Mouse (Mus musculus) liver, postnatal 0 days (tissue): ENCODE measurements around the gene Spata20. TPM values are rescaled to one million over a fixed set of nuclear protein-coding genes. Genes with fewer than 3 reads are reported as not detected.

Experiments
- ATAC-seq: fragments of 200-750 bp; cut with Nextera tagmentation; 2 replicates; pipeline ENCODE4 v1.8.0; 2017; ENCODE audit warnings: mild to moderate bottlenecking, moderate library complexity
- DNase-seq: peaks from one replicate; pipeline ENCODE4 v3.0.0-alpha.2; 2016
- H3K27ac ChIP-seq: fragments of 300-500 bp; sonication (generic); 2 replicates; pipeline ENCODE4 v1.5.1; 2014; ENCODE audit warnings: antibody characterized with exemption, moderate library complexity, mild to moderate bottlenecking, low read depth
- H3K27me3 ChIP-seq: fragments of 300-500 bp; sonication (generic); 2 replicates; pipeline ENCODE4 v1.6.1; 2014; ENCODE audit warnings: low read length, control low read depth, mixed read lengths; ENCODE audit not compliant: insufficient read depth
- H3K36me3 ChIP-seq: fragments of 300-500 bp; sonication (generic); replicated peaks from 2 replicates; pipeline ENCODE4 v1.6.1; 2014; ENCODE audit warnings: mild to moderate bottlenecking, control low read depth, low read length, moderate library complexity, mixed read lengths; ENCODE audit not compliant: insufficient read depth
- H3K4me1 ChIP-seq: fragments of 300-500 bp; sonication (generic); 2 replicates; pipeline ENCODE4 v1.6.1; 2014; ENCODE audit warnings: antibody characterized with exemption, mild to moderate bottlenecking, control low read depth; ENCODE audit not compliant: insufficient read depth
- H3K4me2 ChIP-seq: fragments of 300-500 bp; sonication (generic); 2 replicates; pipeline ENCODE4 v1.6.1; 2014; ENCODE audit warnings: low read depth, mild to moderate bottlenecking, low read length, moderate library complexity, mixed read lengths
- H3K4me3 ChIP-seq: fragments of 300-500 bp; sonication (generic); 2 replicates; pipeline ENCODE4 v1.5.1; 2014; ENCODE audit warnings: low read depth, low read length
- H3K9ac ChIP-seq: fragments of 300-500 bp; sonication (generic); replicated peaks from 2 replicates; pipeline ENCODE4 v1.6.1; 2014; ENCODE audit warnings: mild to moderate bottlenecking, moderate library complexity
- H3K9me3 ChIP-seq: fragments of 300-500 bp; sonication (generic); 2 replicates; pipeline ENCODE4 v1.6.1; 2016; ENCODE audit warnings: mild to moderate bottlenecking, control low read depth, low read length, mixed read lengths
- CTCF ChIP-seq: sonication (generic); IDR thresholded peaks from 2 replicates; pipeline ENCODE4 v1.5.1; 2016; ENCODE audit warnings: antibody characterized with exemption, low read depth
- EP300 ChIP-seq: IDR thresholded peaks from 2 replicates; pipeline ENCODE4 v1.6.1; 2016; ENCODE audit warnings: antibody characterized with exemption, low read depth, mild to moderate bottlenecking
- WGBS: fragments of 180-500 bp; shearing (Covaris S2); extraction: QIAGEN DNeasy Blood & Tissue Kit; methylation state at CpG from one replicate; pipeline ENCODE4 v1.1.7; 2014; ENCODE audit not compliant: insufficient replicate concordance; 5-methylcytosine and 5-hydroxymethylcytosine counted together
- polyA plus RNA-seq: library from polyadenylated mRNA; unstranded; fragments of >200 nt; fragmentation: Nextera tagmentation; extraction: Ambion mirVana; gene quantifications from 2 replicates; pipeline ENCODE4 v1.2.1, GENCODE M21; 2015

The Spata20 gene
- polyA plus RNA-seq, 1 experiment from 2014 or later = not detected

- ATAC-seq = no peak
Observed at GRCm38 (mm10) chr11:94471740-94472584, 14.0 kb downstream of the Spata20 start.

GRCm38 (mm10) chr11:94470391-94470790, 15.6 kb downstream of the Spata20 start:
- ATAC-seq (no peak), DNase-seq (no peak)
- Histone ChIP-seq H3K36me3 (no peaks in the 10 kb centered on the region), H3K4me1 (peaks cover 8% of the 10 kb centered on the region), H3K9ac (no peak overlapping the region), H3K4me2 (no peak overlapping the region), H3K4me3 (no peak overlapping the region), H3K9me3 (no peaks in the 10 kb centered on the region), H3K27me3 (peaks cover 57% of the 10 kb centered on the region), H3K27ac (no peak overlapping the region)
- TF ChIP-seq EP300 = no peak
- TF ChIP-seq CTCF = no peak
- 62% methylated on average over 7 of the region's 7 CpGs for WGBS

More at GRCm38 (mm10) chr11:94471740-94472584, 14.0 kb downstream of the Spata20 start:
- TF ChIP-seq EP300 (no peak), CTCF (no peak)
- H3K9ac ChIP-seq = no peak overlapping the region
- DNase-seq = no peak
- H3K9me3 ChIP-seq = no peaks in the 10 kb centered on the region
- no peak overlapping the region for H3K27ac ChIP-seq
- H3K4me1 ChIP-seq = peaks cover 8% of the 10 kb centered on the region
- H3K36me3 ChIP-seq = no peaks in the 10 kb centered on the region
- peaks cover 72% of the 10 kb centered on the region for H3K27me3 ChIP-seq
- no peak overlapping the region for H3K4me2 ChIP-seq
- 6% methylated on average over 17 of the region's 17 CpGs for WGBS
- H3K4me3 ChIP-seq = no peak overlapping the region

GRCm38 (mm10) chr11:94469136-94470064, 16.6 kb downstream of the Spata20 start:
- Histone ChIP-seq H3K36me3 (no peaks in the 10 kb centered on the region), H3K27ac (no peak overlapping the region), H3K27me3 (peaks cover 50% of the 10 kb centered on the region), H3K9me3 (no peaks in the 10 kb centered on the region), H3K4me2 (no peak overlapping the region), H3K9ac (no peak overlapping the region), H3K4me1 (peaks cover 7% of the 10 kb centered on the region), H3K4me3 (no peak overlapping the region)
- TF ChIP-seq CTCF = no peak
- no peak for TF ChIP-seq EP300
- DNase-seq (no peak), ATAC-seq (no peak)
- WGBS = 46% methylated on average over 9 of the region's 9 CpGs

- DNase-seq (no peak), ATAC-seq (no peak)
- Histone ChIP-seq H3K27ac (no peak overlapping the region), H3K4me2 (no peak overlapping the region), H3K27me3 (peaks cover 42% of the 10 kb centered on the region), H3K9me3 (no peaks in the 10 kb centered on the region), H3K9ac (no peak overlapping the region), H3K4me1 (peaks cover 8% of the 10 kb centered on the region), H3K4me3 (no peak overlapping the region), H3K36me3 (no peaks in the 10 kb centered on the region)
- no peak for TF ChIP-seq EP300
- TF ChIP-seq CTCF = no peak
- WGBS = 54% methylated on average over 4 of the region's 4 CpGs
Observed at GRCm38 (mm10) chr11:94468582-94469064, 17.4 kb downstream of the Spata20 start.

GRCm38 (mm10) chr11:94466333-94466855, 19.6 kb downstream of the Spata20 start:
- Histone ChIP-seq H3K4me2 (no peak overlapping the region), H3K4me1 (peaks cover 5% of the 10 kb centered on the region; the same call in 1 of the 2 replicates), H3K27ac (no peak overlapping the region), H3K4me3 (no peak overlapping the region), H3K36me3 (no peaks in the 10 kb centered on the region), H3K9me3 (no peaks in the 10 kb centered on the region), H3K9ac (no peak overlapping the region), H3K27me3 (peaks cover 20% of the 10 kb centered on the region)
- 82% methylated on average over 17 of the region's 17 CpGs for WGBS
- ATAC-seq (no peak), DNase-seq (no peak)
- TF ChIP-seq CTCF (no peak), EP300 (no peak)

GRCm38 (mm10) chr11:94464170-94464569, 21.8 kb downstream of the Spata20 start:
- Histone ChIP-seq H3K4me2 (no peak overlapping the region), H3K9me3 (no peaks in the 10 kb centered on the region), H3K4me3 (no peak overlapping the region), H3K9ac (no peak overlapping the region), H3K27me3 (0 out of 2 replicates have a peak, but pooled peaks cover 3% of the 10 kb centered on the region), H3K27ac (no peak overlapping the region), H3K36me3 (no peaks in the 10 kb centered on the region), H3K4me1 (peaks cover 5% of the 10 kb centered on the region; the same call in 1 of the 2 replicates)
- WGBS = 47% methylated on average over 2 of the region's 2 CpGs
- ATAC-seq = no peak
- TF ChIP-seq EP300 (no peak), CTCF (no peak)
- DNase-seq = no peak
